Mouse (Mus musculus): ENCODE results near the gene Xpnpep3.

The Xpnpep3 gene

GRCm38 (mm10) chr15:81374621-81375020, 25.3 kb upstream of the Xpnpep3 start:
- no peak for TF ChIP-seq GATA4 (IDR thresholded peaks at IDR 0.05; ENCODE audit: insufficient replicate concordance, low read length)

- TF ChIP-seq GATA4 (IDR thresholded peaks at IDR 0.05; ENCODE audit: insufficient replicate concordance, low read length) = no peak
Observed at GRCm38 (mm10) chr15:81378845-81379244, 21.1 kb upstream of the Xpnpep3 start.

GRCm38 (mm10) chr15:81386327-81386726, 13.6 kb upstream of the Xpnpep3 start:
- TF ChIP-seq GATA4 (IDR thresholded peaks at IDR 0.05; ENCODE audit: insufficient replicate concordance, low read length) = no peak

GRCm38 (mm10) chr15:81392997-81393396, 6.9 kb upstream of the Xpnpep3 start:
- no peak for TF ChIP-seq GATA4 (IDR thresholded peaks at IDR 0.05; ENCODE audit: insufficient replicate concordance, low read length)

- TF ChIP-seq GATA4 (IDR thresholded peaks at IDR 0.05; ENCODE audit: insufficient replicate concordance, low read length) = no peak
Observed at GRCm38 (mm10) chr15:81394211-81394915, 5.6 kb upstream of the Xpnpep3 start.

DNA sequence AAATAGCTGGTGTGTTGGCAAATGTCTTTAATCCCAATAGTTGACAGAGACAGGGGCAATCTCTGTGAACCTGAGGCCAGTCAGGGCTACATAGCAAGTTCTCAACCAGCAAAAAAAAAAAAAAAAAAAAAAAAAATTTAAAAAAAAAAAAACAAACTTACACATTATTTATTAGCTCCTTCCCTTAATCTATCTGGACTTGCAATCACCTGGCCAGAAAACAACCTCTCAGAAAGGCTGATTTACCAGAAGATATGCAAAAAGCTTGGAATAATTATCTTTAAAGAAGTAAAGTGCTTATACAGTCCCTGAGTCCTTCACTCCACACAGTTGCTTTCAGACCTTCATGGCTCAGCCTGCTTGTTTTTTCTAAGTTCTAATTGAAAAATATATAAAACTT, 1.7 kb upstream of the Xpnpep3 start:
- no peak for TF ChIP-seq GATA4 (IDR thresholded peaks at IDR 0.05; ENCODE audit: insufficient replicate concordance, low read length)

DNA sequence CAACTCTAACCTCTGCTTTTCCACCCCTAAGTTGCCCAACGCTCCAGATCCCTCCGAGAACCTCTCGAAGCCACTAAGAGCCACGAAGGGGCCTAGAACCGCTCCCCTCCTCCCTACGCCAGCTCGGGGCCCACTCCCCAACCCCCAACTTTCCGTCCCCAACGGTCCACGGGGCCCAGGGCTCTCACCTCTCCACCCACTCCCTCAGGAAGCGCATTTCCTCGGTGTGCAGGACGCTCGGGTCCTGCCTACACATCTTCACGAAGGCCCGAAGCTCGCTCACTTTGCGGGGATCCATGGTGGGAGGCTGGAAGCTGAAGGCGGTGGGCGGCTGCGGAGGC, 671 bp upstream of the Xpnpep3 start:
- no peak for TF ChIP-seq GATA4 (IDR thresholded peaks at IDR 0.05; ENCODE audit: insufficient replicate concordance, low read length)

GRCm38 (mm10) chr15:81405008-81405407, 5.1 kb downstream of the Xpnpep3 start:
- no peak for TF ChIP-seq GATA4 (IDR thresholded peaks at IDR 0.05; ENCODE audit: insufficient replicate concordance, low read length)

DNA sequence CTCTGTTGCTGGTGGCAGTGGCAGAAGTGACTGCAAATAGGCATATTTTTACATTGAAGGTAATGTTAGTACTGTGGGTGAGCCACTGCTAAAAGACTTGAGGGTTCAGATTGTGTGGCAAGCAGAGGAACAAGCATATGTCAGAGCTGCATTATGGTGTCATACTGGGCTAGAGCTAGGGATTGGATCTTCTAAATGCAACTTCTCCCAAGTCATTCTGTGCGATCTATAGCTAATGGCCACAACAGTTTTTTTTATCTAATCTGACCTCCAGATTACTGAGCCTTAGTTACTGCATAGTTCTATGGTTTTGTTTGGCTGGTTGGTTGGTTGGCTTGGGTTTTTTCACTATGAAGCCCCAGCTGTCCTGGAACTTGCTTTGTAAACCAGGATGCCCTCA, 8.3 kb downstream of the Xpnpep3 start, which contains the start of gene Dnajb7:
Gene Dnajb7 (minus strand): TSS at position 101 of the 400 bp plus-strand sequence.
- no peak for TF ChIP-seq GATA4 (IDR thresholded peaks at IDR 0.05; ENCODE audit: insufficient replicate concordance, low read length)

DNA sequence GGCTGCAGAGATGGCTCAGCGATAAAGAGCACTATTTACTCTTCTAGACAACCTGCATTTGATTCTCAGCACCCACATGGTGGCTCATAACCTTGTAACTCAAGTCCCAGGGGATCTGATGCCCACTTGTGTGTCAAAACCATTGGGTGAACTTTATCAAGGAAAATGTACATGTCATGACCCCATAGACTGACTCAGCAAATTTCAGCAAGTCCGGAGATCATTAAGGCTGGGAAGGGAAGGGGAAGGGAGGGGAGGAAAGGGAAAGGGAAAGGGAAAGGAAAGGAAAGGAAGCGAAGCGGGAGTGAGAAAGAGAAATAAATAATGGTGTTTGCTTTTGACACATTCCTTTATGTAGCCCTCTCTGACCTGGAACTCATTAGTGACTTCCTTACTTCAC, 18.1 kb downstream of the Xpnpep3 start:
- TF ChIP-seq GATA4 (IDR thresholded peaks at IDR 0.05; ENCODE audit: insufficient replicate concordance, low read length) = no peak

DNA sequence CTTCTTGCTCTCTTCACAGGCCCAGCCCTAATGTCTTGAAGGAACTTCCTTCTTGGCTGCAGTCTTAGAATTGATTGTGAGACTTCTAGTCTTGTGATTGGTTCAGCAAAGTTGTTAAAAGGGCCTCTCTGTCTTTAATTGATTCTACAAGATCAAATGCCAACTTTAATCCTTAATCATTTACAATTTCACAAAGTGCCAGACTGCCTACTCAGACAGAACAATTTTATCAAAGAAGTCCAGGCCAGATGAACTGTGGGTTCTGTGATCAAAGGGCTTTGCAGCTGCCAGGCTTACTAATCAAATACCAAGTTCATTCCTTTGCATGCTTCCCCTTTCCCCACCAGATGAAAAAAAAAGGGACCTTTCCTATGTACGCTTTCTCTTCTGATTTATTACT, 21.5 kb downstream of the Xpnpep3 start:
- peak; percentile 39; the same call in 1 of the 2 replicates for TF ChIP-seq GATA4 (IDR thresholded peaks at IDR 0.05; ENCODE audit: insufficient replicate concordance, low read length)

DNA sequence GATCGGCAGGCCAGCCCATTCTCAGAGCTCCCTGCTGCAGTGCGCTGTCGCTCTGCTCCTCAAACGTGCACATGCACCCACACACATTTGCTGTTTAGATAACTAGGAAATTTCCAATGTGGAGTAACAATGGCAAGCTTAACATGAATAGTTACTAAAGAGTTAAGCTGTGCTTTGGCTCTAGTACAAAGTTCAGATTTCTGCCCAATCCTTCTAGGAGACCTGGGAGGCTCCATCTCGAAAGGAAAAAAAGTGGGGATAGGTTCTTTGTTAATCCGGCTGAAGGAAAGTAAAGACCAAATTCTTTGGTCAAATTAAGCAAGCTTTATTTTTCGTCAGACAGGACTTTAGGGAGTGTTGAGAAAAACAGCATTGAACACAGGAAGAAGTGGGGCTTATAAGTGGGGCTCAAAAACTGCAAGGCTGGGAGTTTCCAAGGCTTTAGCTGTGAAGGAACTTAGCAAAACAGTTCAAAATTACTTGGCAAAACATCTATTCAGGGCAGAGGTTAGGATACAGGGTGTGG, 22.3 kb downstream of the Xpnpep3 start:
- TF ChIP-seq GATA4 (IDR thresholded peaks at IDR 0.05; ENCODE audit: insufficient replicate concordance, low read length) = no peak

GRCm38 (mm10) chr15:81425311-81425710, 25.4 kb downstream of the Xpnpep3 start:
- no peak for TF ChIP-seq GATA4 (IDR thresholded peaks at IDR 0.05; ENCODE audit: insufficient replicate concordance, low read length)

- no peak for TF ChIP-seq GATA4 (IDR thresholded peaks at IDR 0.05; ENCODE audit: insufficient replicate concordance, low read length)
Observed at GRCm38 (mm10) chr15:81427947-81428346, 28.0 kb downstream of the Xpnpep3 start.

- TF ChIP-seq GATA4 (IDR thresholded peaks at IDR 0.05; ENCODE audit: insufficient replicate concordance, low read length) = no peak
Observed at GRCm38 (mm10) chr15:81431195-81431594, 31.3 kb downstream of the Xpnpep3 start.

DNA sequence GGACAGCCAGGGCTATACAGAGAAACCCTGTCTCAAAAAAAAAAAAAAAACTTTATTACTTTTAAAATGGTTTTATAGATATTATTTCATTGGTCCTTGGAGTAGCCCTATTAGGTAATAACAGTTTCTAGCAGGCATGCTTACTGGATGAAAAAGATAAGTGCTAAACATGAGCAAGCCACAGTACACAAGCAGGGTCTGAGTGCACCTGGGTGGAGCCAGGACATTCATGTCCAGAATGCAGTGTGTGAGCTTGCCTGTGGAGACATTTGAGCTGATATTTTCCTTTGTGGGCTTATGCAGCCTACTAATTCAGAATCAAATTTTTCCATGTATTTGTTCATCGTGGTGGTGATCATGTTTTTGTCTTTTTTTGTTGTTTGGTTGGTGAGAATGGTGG, 38.4 kb downstream of the Xpnpep3 start:
- no peak for TF ChIP-seq GATA4 (IDR thresholded peaks at IDR 0.05; ENCODE audit: insufficient replicate concordance, low read length)

DNA sequence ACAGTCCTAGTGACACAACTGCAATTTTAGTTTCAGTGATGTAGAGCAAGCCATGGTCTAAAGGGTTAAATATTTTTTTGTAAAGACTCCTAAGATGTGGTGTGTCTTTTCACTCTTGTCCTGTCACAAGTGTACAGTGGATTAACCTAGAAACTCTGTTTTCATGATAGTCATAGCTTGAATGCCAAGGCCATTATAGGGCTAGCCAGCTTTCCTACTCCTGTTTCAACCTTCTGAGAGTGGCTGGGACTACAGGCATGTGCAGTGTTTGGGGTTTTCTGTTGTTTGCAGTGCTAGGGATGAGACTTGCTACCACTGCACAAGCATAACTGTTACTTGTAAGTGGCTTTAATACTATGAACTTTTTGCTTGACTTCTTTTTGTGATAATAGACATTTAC, 39.3 kb downstream of the Xpnpep3 start:
- no peak for TF ChIP-seq GATA4 (IDR thresholded peaks at IDR 0.05; ENCODE audit: insufficient replicate concordance, low read length)

Measured in liver, adult (tissue).